Mouse (Mus musculus) frontal cortex, adult (tissue): ENCODE measurements at regions not wholly inside any gene's neighbourhood (a gene's known extent, or its start where the extent isn't known, plus 50 kb on each side); places are given as distances from the start of the nearest gene placed in this dataset.

Experiments used
- ATAC-seq: cut with Nextera tagmentation; 2 replicates; pipeline ENCODE4 v1.9.2; 2017; ENCODE audit warnings: mild to moderate bottlenecking, moderate library complexity, mixed read lengths; ENCODE audit not compliant: low TSS enrichment

- ATAC-seq: no peak
Observed at GRCm38 (mm10) chr9:100252409-100252808, 234.2 kb downstream of the Il20rb start.
